Mouse (Mus musculus) layer of hippocampus, adult 2 months (tissue): ENCODE results near the gene Pum2. TPM values are rescaled to one million over a fixed set of nuclear protein-coding genes. Genes with fewer than 3 reads are reported as not detected.

ENCODE experiments used
- DNase-seq, 2 experiments: peaks; one replicate each; pipeline ENCODE4 v3.0.0; 2022; ENCODE audit warnings: low spot score in 2 of 2
- H3K27ac ChIP-seq: fragments of 200-600 bp; 2 replicates; pipeline ENCODE4 v1.8.1; 2022
- H3K4me3 ChIP-seq: fragments of 200-600 bp; 2 replicates; pipeline ENCODE4 v1.8.1; 2022; ENCODE audit warnings: mild to moderate bottlenecking
- CTCF ChIP-seq: fragments of 200-600 bp; conservative IDR thresholded peaks from 2 replicates; pipeline ENCODE4 v1.8.1; 2022; ENCODE audit warnings: antibody characterized with exemption, mild to moderate bottlenecking, moderate library complexity
- total RNA-seq, 2 experiments: library from RNA; stranded (reverse); gene quantifications; 2 replicates each; pipeline ENCODE4 v1.2.3; 2021

Pum2 gene
- total RNA-seq, 2 experiments from 2014 or later, result 186 to 195 TPM

DNA sequence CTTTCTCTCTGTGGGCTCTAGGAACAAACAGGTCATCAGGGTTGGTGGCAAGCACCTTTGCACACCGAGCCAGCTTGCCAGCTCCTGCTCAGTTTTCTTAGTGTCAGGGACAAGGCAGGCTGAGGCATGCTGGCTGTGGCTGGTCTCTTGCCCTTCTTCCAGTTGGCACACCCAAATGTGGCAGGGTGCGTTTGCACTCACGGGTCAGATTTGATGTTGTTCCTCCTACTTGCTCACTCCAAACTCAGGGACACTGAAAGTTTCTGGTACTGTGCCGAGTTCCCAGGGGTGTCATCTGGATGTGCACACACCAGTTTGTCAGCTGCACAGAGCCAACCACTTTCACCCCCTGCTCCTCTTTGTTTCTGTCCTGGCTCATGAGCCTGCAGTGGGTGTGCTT lies 17.3 kb upstream of the Pum2 start:
- Histone ChIP-seq H3K4me3 (no peak overlapping the region), H3K27ac (no peak overlapping the region)
- DNase-seq, result no peak
- no peak for TF ChIP-seq CTCF

DNA sequence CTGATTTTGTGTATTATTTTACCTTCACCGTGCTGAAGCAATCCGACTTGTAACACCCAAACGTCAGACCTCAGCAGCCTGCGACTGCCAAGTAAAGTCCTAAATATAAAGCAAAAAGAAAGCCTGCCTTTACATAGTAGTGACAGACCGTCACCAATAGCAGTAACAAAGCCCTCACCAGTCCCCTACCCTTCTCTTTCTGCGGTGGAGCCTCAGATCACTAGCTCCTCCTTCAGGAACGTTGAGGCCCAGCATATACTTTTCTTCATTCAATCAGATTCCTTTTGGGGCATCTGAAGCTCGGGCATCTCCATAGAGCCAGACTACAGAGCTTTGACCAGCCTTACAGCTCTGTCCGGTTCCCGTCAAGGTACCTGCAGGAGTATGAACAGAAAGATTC lies 16.8 kb upstream of the Pum2 start:
- Histone ChIP-seq H3K4me3 (no peak overlapping the region), H3K27ac (no peak overlapping the region)
- no peak for DNase-seq
- 0 out of 2 replicates have a peak, but pooled peaks have one; percentile 2 for TF ChIP-seq CTCF

DNA sequence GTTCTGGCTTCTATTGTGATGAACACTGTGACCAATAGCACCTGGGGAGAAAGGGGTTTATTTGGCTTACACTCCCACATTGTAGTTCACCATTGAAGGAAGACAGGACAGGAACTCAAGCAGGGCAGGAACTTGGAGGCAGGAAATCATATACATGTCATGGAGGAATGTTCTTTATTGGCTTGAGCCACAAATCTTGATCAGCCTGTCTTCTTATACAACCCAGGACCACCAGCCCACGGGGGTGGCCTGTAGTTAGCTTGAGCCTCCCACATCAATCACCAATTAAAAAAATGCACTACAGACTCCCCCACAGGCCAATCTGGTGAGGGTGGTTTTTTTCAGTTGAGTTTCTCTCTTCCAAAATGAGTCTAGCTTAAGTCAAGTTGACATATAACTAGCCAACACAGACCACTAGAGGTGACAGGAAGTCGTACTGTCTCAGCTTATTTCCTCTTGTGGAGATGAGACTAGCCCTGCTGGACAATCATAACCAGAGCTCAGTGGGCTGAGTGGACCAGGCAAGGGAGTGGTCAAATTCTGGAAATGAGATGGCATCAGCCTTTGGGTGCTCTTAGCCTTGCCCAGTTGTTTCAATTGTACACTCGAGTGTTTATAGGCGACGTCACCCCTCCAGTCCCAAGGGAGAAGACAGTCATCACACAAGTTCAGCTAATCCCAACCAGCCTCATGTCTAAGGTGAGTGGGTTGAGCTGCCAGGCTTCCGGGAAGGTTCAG lies 16.1 kb upstream of the Pum2 start:
- no peak overlapping the region for H3K27ac ChIP-seq
- H3K4me3 ChIP-seq, result no peak overlapping the region
- no peak for TF ChIP-seq CTCF
- DNase-seq, result no peak

DNA sequence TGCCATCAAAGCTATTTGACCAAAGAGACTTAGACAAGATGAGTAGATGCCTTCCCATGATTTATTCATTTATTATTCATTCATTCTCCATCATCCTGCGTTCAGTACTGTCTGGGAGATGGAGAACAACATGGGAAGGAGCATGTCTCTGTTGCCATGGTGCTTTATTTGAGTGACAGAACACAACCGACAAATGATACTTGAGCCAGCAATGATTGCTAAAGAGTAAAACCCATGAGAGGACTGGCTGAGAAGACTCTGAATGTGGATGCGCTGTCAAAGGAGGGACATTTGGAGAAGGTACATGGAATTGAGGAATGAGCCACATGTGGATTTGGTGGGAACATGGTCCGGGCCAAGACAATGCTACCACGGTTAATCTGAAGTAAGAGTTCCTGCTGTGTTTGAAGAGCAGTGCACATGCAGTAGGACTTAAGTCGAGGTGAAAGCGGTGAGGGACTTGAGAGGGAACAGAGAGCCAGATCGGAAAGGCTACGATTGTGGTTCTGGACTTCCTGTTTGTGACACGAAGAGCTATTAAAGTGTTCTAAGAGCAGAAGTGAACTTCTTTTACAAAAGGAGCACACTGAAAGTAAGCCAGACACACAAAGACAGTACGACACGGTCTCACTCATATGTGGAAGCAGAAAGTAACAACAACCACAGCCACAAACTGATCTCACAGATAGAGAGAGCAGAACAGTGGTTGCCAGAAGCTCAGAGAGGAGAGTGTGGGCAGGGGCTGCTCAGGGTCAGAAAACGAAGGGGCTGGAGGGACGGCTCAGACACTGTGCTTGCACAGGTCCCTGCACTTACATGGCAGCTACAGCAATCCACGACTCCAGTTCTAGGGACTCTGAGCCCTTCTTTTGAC lies 14.3 kb upstream of the Pum2 start:
- Histone ChIP-seq H3K4me3 (no peak overlapping the region), H3K27ac (no peak overlapping the region)
- no peak for TF ChIP-seq CTCF
- no peak for DNase-seq

DNA sequence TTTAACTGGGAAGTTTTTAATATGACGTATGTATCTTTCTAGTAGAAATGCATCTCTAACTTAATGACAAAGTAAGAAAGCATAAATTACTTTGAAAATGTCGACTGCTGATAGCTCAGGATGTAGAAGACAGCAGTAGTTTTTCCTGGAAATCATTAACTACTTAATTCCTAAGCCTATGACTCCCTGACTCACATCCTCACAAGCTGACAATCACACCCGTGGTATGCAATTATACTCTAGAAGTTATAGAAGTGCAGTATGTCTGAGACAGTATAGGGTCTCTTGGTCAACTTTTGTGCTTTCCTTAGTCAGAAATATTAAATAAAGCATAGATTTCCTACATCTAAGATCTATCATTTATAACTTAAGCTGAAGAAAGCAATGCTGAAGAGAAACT lies 12.2 kb upstream of the Pum2 start:
- no peak for TF ChIP-seq CTCF
- DNase-seq, result no peak
- H3K4me3 ChIP-seq, result no peak overlapping the region
- H3K27ac ChIP-seq, result no peak overlapping the region

DNA sequence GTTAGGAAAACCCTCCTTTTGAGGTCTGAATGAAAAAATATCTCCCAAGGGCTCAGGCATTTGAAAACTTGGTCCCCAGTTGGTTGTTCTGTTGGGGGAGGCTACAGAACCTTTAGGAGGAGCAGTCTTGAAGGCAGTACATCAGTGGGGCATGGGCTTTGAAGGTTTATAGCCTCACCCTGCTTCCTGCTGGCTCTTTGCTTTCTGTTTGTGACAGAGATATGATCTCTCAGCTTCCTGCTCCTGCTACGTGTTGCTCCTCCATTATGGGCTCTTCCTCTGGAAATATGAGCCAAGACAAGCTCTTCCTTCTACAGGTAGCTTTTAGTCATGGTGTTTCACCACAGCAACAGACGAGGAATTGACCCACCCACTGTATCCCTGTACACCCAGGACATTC lies 11.8 kb upstream of the Pum2 start:
- H3K27ac ChIP-seq, result no peak overlapping the region
- no peak for DNase-seq
- TF ChIP-seq CTCF, result no peak
- no peak overlapping the region for H3K4me3 ChIP-seq

DNA sequence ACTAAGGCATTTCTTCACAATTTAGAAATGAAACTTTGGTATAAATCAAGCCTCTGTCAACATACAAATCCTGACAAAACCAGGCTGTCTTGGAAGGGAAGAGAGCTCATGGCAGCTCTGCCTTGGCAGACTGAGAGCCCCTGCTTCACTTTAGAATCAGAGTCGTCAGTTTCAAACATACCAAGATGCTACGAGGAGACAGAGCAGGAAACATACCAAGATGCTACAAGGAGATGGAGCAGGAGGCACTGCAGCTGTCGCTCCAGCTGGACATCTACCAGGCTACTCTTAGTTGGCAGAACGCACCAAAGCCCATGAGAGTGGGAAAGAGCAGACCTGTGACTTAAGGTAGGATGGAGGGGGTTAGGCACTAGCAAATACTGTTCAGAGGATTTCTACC lies 11.2 kb upstream of the Pum2 start:
- no peak for DNase-seq
- Histone ChIP-seq H3K27ac (no peak overlapping the region), H3K4me3 (no peak overlapping the region)

DNA sequence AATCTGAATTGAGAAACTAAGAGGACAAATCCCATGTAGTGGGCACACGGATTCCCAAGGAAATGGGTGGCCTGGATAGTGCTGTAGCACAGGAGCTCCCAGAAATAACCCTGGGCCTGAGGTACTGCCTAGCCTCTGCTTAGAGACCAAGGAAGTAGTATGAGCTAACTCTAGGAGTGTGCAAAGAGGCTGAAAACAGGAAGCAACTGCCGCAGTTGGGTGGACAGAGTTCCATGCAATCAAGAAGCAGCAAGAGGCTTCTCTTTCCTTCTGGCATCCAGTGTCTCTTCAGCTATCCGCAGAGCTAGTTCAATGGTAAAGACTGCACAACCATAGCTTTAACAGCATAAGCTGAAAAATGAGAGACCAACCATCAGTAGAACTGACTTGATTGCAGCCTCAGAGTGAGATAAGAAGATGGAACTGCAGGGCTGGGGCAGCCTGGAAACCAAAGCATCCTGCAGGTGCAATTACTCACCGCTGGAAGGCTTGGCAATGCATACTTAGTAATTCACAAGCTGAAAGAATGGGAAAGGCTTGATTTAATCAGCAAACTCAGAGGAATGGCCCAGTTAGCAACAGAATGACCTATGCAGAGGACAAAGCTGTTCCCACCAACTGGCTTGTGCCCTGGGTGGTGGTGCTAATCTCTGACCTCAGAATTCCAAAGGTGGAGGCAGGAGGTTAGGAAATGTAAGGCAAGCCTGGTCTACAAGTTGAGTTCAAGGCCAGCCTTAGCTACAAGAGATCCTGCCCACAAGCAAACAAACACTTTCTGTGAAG lies 6.3 kb upstream of the Pum2 start:
- no peak overlapping the region for H3K27ac ChIP-seq
- DNase-seq, result no peak
- no peak overlapping the region for H3K4me3 ChIP-seq
- TF ChIP-seq CTCF, result no peak

More for the DNA sequence above, 11.2 kb upstream of the Pum2 start:
- no peak for TF ChIP-seq CTCF

DNA sequence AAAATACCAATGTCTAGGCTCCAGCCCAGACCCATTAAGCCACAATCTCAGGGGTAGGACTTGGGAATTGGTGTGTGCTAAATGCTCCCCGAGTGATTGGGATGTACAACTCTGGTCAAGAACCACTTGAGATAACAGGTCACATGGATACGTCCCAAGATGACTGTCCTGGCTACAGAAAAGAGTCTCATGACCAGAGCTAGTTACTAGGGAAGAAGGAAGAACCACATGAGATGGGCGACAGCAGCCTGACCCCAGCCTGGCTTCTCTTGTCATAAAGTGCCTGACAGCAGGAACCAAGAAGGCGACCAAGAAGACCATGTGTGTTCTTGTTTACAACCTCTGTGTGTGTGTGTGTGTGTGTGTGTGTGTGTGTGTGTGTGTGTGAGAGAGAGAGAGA lies 4.5 kb upstream of the Pum2 start:
- no peak for DNase-seq
- H3K4me3 ChIP-seq, result no peak overlapping the region
- no peak for TF ChIP-seq CTCF
- H3K27ac ChIP-seq, result no peak overlapping the region

DNA sequence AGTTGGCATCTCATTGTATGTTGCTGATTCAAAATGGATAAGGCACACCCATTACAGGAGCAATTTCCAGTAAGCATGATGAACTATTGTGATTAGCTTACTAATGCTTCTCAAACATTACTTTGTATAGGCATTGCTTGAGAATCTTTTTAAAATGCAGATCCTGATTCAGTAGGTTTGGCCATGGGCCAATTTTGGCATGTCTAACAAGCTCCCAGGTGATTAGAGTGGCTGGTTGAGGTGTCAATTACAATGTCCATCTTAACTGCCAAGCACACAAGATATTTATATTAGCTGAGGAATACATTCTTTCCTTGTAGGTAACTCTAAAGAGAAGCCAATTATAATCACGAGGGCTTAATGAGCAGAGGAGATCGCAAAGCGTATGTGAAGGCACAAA lies 4.1 kb upstream of the Pum2 start:
- Histone ChIP-seq H3K27ac (no peak overlapping the region), H3K4me3 (no peak overlapping the region)
- TF ChIP-seq CTCF, result no peak
- no peak for DNase-seq

DNA sequence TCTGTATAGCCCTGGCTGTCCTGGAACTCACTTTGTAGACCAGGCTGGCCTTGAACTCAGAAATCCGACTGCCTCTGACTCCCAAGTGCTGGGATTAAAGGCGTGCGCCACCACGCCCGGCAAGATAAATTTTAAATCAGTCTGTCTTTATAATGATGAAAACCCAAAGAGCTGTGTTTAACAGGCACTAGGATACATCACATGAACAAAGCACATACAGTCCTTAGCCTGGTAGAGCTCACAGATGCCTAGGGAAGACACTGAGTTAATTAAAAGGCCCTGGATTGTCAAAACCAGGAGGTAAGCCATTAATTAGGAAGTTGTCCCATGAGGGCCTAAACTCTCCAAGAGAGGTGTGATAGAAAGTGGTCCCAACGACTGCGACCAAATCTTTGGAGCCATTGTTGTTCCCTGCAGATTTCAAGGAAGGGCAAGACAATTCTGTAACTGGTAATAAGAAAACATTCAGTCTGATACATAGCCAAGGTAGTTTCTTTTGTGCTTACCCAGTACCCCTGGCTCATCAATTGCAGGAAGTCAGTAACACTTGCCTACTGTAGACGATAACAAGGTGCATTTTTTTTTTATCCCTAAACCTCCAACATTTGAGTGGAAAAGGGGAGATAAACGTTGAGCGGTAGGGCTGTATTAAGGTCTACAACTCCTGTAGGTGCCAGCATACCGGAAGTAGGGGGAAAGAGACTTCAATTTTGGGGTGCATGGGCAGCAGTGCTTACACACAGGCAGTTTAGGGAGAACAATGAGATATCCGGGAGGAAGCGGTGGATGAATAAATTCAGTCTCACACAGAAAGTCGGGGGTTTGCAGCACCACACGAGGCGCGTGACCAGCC lies 587 bp upstream of the Pum2 start:
- Histone ChIP-seq H3K4me3 (peak overlapping the region; percentile 90), H3K27ac (peak overlapping the region; percentile 98)
- TF ChIP-seq CTCF, result no peak
- no peak for DNase-seq

DNA sequence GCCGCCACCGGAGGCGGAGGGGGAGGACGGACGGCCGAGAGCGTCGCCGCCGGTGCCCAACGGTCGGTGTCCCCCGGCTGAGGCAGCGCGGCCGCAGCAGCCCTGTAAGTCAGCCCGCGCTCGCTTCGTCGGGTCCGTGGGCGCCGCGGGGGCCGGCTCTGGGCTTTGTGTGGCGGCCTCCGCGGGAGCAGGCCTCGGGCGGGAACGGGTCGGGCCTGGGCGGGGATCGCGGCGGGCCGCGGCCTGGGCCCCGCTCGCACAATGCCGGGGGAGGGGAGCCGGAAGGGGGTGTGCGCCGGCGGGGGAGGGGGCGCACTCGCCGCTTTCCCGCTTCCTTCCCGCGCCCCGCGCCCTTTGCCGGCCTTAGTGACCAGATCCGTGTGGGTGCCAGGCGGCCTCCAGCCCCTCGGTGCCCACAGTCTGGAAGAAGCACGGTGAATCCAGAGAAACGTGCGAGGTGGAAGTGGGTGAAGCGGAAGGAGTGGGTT lies 487 bp downstream of the Pum2 start:
- H3K4me3 ChIP-seq, result peak overlapping the region; percentile 90
- H3K27ac ChIP-seq, result peak overlapping the region; percentile 98
- no peak for TF ChIP-seq CTCF
- DNase-seq, result peak; percentile 20 to 41
